Mouse (Mus musculus) spleen, adult 2 months (tissue): Measurements from ENCODE around the gene Hspb1. TPM values are rescaled to one million over a fixed set of nuclear protein-coding genes. Genes with fewer than 3 reads are reported as not detected.

Experiments
- DNase-seq, 2 experiments: peaks; one replicate each; pipeline versions ENCODE4 v3.0.0 to v3.0.0-alpha.2; 2012 to 2021; ENCODE audit warnings: low spot score in 2 of 2, low read depth in 1 of 2
- H3K27ac ChIP-seq: fragments of 200-500 bp; 2 replicates; pipeline ENCODE4 v1.5.1; 2012; ENCODE audit warnings: low read length, inconsistent platforms; ENCODE audit not compliant: insufficient read depth
- H3K27me3 ChIP-seq: fragments of 200-500 bp; 2 replicates; pipeline ENCODE4 v1.6.1; 2012; ENCODE audit warnings: mild to moderate bottlenecking, moderate library complexity, low read length, inconsistent platforms; ENCODE audit not compliant: control insufficient read depth, insufficient read depth
- H3K36me3 ChIP-seq: fragments of 200-500 bp; 2 replicates; pipeline ENCODE4 v1.6.1; 2012; ENCODE audit warnings: mild to moderate bottlenecking, low read length, inconsistent platforms; ENCODE audit not compliant: control insufficient read depth, insufficient read depth
- H3K4me1 ChIP-seq: fragments of 200-500 bp; 2 replicates; pipeline ENCODE4 v1.6.1; 2011; ENCODE audit warnings: inconsistent platforms; ENCODE audit not compliant: control insufficient read depth, insufficient read depth, insufficient read length
- H3K4me3 ChIP-seq: fragments of 200-500 bp; 2 replicates; pipeline ENCODE4 v1.5.1; 2011; ENCODE audit warnings: mild to moderate bottlenecking, inconsistent platforms; ENCODE audit not compliant: insufficient read depth, insufficient read length; ENCODE audit errors: extremely low read depth
- CTCF ChIP-seq: fragments of 200-500 bp; IDR thresholded peaks from 2 replicates; pipeline ENCODE4 v1.5.1; 2011; ENCODE audit warnings: mild to moderate bottlenecking, inconsistent platforms; ENCODE audit not compliant: insufficient read depth, insufficient read length, insufficient replicate concordance; ENCODE audit errors: extremely low read depth
- POLR2A ChIP-seq: fragments of 200-500 bp; IDR thresholded peaks from 2 replicates; pipeline ENCODE4 v1.6.1; 2011; ENCODE audit warnings: low read depth, low read length, inconsistent platforms
- WGBS: fragments of 180-500 bp; shearing (Covaris S2); methylation state at CpG from one replicate; pipeline ENCODE4 v1.1.7; 2018; 5-methylcytosine and 5-hydroxymethylcytosine counted together
- polyA plus RNA-seq: library from polyadenylated mRNA; depleted of rRNA; stranded (reverse); fragments of >200 nt; gene quantifications from 2 replicates; pipeline ENCODE4 v1.2.3, GENCODE M21; 2012; rRNA removed

Hspb1 gene
- polyA plus RNA-seq, 1 experiment = 34.0 TPM

DNA sequence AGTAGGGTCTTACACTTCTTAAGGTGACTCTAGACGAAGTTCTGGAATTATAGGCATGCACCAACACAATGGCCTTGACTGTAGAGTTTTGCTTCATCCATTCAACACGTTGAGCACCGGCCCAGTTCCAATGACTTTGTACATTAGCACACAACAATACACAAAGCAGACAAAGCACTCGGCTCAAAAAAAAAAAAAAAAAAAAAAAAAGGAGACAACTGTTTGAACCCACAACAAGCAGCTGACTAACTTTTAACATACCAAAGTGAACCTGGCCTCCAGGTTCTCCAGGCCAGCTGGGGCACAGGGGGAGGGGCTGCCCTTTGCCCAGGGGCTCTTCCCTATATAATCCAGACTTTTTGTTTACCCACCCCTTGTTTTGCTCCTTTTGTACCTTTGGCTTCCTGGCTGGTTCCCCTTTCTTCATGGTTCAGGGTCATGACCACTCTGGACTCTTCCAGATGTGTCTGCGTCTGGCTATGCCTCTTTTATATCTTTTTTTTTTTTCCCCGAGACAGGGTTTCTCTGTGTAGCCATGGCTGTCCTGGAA lies 48.0 kb downstream of the Hspb1 start:
- TF ChIP-seq POLR2A = no peak
- TF ChIP-seq CTCF = no peak
- no peak for DNase-seq
- Histone ChIP-seq H3K36me3 (peaks cover 4% of the 10 kb centered on the region; the same call in 1 of the 2 replicates), H3K4me3 (no peak overlapping the region), H3K4me1 (peaks cover 8% of the 10 kb centered on the region; the same call in 1 of the 2 replicates), H3K27me3 (no peaks in the 10 kb centered on the region), H3K27ac (no peak overlapping the region)
- WGBS = 79% methylated on average over 6 of the region's 6 CpGs

Other genes with a start within 250 kb of the Hspb1 start
- gene Por, start 217.9 kb upstream of the Hspb1 start, polyA plus RNA-seq = 50.8 and 56.2 TPM in 2 replicates
- gene Tmem120a, start 143.5 kb upstream of the Hspb1 start, polyA plus RNA-seq = 16.1 and 17.3 TPM in 2 replicates
- gene Styxl1, start 109.5 kb upstream of the Hspb1 start, polyA plus RNA-seq = not detected in 2 replicates
- gene Mdh2, start 109.4 kb upstream of the Hspb1 start, polyA plus RNA-seq = 200 and 320 TPM in 2 replicates
- 0.05 and 0.06 TPM in 2 replicates for gene Srrm3, start 81.0 kb upstream of the Hspb1 start, polyA plus RNA-seq
- gene Ywhag, start 46.7 kb downstream of the Hspb1 start, polyA plus RNA-seq = 40.9 and 50.0 TPM in 2 replicates
- 2.0 and 2.4 TPM in 2 replicates for gene Ssc4d, start 86.6 kb downstream of the Hspb1 start, polyA plus RNA-seq
- gene Zp3, start 92.2 kb downstream of the Hspb1 start, polyA plus RNA-seq = not detected in 2 replicates
- gene Dtx2, start 106.9 kb downstream of the Hspb1 start, polyA plus RNA-seq = 25.6 and 32.8 TPM in 2 replicates
- gene Upk3b, start 150.6 kb downstream of the Hspb1 start, polyA plus RNA-seq = 3.9 and 6.9 TPM in 2 replicates
- not detected in 2 replicates for gene Upk3bl, start 166.6 kb downstream of the Hspb1 start, polyA plus RNA-seq
- gene Rasa4, start 196.0 kb downstream of the Hspb1 start, polyA plus RNA-seq = 38.1 and 43.0 TPM in 2 replicates
- 32.3 and 38.1 TPM in 2 replicates for gene Polr2j, start 228.7 kb downstream of the Hspb1 start, polyA plus RNA-seq
- gene Lrwd1, start 248.2 kb downstream of the Hspb1 start, polyA plus RNA-seq = 39.5 and 46.4 TPM in 2 replicates
- 19.6 and 28.4 TPM in 2 replicates for gene Alkbh4, start 248.2 kb downstream of the Hspb1 start, polyA plus RNA-seq